Mouse (Mus musculus) brain, embryonic 18.5 days (tissue): ENCODE measurements around the gene Tmem45b.
"Not testable (repeated sequence)": the region's sequence is repeated elsewhere in the genome, so short reads cannot be mapped to it uniquely, and the experiment has no call there.

Experiments
- DNase-seq: peaks from one replicate; pipeline ENCODE4 v3.0.0-alpha.2; 2012; ENCODE audit warnings: low read depth, low spot score

The Tmem45b gene

DNA sequence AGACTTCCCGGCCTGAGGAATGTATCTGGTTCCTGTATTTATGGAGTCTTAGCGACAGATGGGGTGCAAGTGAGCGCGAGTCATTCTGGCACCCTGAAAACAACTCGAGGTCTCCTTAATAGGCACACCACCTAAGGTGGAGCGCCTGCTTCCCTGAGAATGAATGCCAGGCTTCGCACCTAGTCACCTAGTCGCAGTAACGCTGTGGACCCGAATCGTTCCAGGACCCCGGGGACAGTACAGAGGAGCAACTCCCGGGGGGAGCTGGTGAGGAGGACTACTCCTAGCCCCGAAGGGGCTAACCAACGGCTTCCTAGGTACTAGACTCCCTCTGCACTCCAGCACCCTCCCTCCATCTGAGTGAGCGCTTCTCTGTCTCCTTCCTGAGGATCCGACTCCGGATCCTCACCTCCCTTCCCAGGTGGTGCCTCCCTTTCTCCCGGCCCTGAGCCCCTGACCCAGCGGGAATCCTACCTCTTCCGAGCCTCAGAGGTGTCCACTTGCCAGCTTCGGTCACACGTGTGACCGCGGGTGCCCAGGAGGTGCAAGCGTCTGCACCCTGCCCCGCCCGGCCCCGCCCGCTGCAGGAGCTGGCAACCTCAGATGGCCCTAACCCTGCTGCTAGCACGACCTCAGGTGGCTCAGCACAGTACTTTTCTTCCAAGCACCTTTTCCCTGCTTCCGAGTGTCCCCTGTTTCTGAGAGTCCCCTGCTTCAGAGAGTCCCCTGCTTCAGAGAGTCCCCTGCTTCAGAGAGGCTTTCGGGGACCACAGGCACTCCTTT lies at the start of gene Tmem45b:
Gene Tmem45b, minus strand, starts transcription at position 771 of the 783 bp plus-strand sequence.
- no peak for DNase-seq

DNA sequence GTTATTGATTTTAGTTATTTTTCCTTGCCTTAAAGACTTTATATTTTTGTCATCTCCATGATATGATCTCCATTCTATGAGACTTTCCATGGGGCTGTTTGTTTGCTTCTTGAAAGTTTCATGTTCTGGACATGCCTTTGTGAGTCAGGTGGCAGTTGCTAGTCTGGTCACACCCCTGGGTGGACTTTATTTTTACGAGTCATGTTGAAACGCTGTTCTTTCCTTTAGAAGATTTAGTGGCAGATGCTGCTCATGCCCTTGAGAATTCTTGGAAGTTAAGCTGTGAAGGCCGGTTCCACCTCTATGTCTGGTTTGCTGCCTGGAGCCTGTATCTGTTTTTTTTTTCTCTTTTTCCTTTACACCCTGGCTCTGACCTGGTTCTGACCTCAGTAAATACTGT lies 43.9 kb upstream of the Tmem45b start:
- no peak for DNase-seq

DNA sequence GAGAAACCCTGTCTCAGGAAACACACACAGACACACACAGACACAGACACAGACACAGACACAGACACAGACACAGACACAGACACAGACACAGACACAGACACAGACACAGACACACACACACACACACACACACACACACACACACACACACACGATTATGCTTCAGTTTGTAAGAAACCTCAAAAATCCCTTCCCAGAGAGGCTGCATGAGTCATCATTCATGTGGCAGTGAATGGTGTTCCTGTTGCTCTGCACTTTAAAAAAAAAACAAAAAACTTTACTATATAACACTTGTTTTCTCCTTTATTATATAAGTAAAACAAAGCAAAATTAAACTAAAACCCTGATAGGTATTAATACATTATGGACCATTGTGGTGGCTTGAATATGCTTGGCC lies 37.0 kb upstream of the Tmem45b start:
- not testable (repeated sequence) for DNase-seq

DNA sequence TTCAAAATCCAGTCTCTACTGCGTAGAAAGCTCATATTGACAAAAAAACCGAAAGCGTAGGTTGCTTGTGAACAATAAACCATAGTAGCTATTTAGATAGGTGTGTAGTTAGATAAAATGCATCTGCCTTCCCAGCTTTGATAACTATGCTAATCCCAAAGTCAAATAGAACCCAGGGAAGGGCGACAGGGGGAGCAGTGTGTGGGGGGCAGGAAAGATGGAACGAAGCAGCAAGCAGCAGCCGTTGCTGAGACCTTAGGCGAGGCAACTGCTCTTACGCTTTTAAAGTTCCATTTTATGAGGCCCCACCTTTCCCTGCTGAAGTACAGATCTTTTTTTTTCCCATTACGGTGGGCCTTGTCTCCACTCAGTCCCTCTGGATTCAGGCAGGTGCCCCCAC lies 1.1 kb downstream of the Tmem45b start:
- DNase-seq: no peak

DNA sequence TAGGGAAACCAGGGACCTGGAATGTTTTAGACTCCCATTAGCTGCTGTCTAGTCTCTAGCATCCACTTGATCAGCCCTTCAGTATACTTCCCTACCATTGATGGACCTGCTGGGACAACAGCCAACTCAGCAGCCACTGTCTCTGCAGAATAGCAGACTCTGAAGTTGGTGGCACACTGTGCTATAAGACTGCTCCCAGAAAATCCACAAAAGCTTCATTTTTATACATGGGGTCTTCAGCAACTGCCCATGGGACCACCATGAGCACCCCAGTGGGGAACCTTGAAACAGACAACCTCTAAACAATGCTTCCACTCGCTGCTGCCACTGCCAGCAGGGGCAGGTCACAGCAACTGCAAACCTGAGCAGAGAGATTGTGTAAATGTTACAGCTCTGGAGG lies 9.9 kb downstream of the Tmem45b start:
- no peak for DNase-seq

DNA sequence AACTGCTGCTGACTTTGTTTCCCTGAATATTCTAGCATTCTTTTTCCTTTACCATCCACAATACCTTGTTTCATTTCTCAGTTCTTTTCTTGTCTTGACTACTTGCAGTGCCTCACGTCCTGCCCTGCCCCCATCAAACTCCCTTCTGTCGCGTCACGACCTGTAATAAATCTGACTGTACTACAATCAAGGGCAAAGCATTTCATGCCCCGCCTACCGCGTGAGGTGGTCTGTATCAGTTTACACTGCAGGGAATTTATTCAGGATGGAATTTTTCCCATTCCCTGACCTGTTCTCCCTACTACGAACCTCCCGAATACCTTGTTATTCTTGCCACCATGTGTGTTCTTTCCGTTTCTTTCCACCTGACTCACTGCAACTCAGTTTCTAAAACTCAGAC lies 12.1 kb downstream of the Tmem45b start:
- DNase-seq: no peak

DNA sequence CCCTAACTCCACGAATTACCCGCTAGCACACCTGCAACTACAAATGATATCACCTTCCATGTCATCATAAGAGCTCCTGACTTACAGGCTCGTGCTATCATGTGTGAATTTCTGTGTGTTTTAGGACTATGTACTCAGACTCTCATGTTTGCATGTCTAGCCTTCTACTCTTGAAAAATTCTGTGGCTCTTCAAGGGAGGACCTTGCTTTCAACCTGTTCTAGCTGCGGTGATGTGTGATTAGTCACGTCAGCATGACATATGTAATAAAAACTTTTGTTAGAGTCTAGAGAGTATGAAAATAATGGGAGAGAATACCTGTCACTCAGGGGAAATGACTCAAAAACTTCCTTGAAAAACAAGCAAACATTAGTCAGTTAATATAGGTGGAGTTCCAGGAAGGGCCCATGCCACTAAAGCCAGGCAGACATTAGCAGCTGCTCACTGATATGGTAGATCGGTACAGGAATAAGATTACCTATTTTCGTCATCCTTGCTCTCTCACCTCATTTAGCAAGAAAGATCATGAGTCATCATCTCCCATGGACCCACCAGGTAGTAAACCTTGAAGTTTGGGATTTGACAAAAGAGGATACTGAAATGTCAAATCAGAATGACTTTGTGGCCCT lies 15.0 kb downstream of the Tmem45b start:
- DNase-seq: no peak

DNA sequence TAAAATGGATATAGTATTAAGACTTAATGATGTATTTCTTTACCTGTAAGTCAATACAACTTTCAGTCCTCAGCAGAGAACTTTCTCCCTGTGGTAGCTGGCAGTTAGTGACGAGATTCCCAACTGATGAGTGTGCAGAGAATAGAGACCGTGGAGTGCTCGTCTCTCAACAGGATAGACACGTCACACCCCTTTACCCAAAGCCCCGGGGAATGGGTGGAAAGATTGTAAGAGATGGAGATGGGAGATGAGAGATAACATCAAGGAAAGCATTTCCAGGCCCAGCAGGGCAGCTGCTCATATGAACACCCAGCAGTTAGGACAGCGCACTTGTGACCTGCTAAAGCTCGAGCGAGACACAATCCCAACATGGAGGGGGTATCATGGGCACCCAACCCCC lies 20.0 kb downstream of the Tmem45b start:
- no peak for DNase-seq

DNA sequence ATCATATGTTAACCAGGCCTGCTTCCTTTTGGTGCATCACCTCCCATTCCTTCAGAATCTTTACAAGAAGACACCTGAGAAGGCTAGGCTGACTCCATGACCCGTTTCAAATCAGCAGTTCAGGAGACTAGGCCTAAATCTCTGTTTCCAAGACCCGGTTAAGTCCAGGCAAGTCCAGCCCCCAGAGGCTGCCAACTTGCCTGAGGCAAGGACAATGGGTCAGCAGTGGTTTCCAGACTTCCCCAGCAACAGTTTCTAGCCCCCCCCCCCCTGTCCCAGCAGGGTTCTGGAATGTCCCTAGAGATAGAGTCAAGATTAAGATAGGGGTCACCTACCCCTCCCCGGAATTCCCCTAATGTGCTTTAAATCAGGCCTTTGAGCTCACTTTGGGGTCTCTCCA lies 22.8 kb downstream of the Tmem45b start:
- no peak for DNase-seq

DNA sequence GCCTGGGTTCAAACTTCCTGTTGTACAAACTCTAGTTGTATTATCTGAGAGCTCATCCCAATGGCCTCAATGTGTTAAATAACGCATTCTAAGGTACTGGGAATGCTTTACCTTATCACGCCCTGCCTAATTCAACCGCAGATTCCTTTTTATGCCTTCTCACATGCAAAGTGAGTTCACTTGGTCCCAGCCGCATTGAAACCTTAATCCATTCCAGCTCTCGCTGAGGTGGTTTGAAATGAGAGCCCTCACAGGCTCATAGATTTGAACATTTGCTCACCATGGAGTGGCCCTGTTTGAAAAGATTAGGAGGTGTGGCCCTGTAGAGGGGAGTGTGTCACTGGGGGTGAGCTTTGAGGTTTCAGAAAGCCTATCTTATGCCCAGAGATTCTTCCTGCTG lies 23.9 kb downstream of the Tmem45b start:
- DNase-seq: no peak

DNA sequence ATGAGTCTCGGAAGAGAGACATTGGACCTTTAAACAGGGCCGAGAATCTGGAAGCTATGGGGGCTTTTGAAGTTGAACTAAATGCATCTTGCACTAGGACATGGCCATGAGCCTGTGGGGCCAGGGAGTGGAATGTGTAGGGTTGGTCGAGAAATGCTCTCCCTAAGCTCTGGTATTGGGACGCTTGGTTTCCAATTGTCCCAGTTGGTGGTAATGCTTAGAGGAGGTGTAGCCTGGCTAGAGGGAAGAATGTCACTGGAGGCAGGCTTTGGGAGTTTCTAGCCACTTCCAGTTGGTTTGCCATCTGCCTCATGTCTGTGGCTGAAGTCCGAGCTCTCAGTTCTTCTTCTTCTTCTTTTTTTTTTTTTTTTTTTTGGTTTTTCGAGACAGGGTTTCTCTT lies 24.9 kb downstream of the Tmem45b start:
- no peak for DNase-seq

DNA sequence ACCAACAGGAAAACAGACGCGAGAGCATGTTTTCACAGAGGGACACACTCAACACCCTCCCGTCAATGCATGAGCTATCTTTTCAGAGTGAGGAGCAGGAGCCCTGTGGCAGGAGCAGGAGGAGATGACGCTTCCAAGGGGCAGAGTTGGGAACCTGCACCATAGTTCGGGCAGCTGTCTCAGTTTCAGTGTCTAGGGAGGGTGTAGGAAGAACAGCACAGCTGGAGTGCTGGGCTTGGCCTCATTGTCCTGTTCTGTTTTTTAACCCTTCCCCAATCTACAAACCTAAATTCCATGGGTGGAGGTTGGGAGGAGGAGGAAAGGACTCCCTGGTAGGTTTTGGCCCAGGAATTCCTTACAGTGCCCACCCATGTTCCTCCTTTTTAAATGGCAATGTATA lies 25.4 kb downstream of the Tmem45b start:
- DNase-seq: no peak

DNA sequence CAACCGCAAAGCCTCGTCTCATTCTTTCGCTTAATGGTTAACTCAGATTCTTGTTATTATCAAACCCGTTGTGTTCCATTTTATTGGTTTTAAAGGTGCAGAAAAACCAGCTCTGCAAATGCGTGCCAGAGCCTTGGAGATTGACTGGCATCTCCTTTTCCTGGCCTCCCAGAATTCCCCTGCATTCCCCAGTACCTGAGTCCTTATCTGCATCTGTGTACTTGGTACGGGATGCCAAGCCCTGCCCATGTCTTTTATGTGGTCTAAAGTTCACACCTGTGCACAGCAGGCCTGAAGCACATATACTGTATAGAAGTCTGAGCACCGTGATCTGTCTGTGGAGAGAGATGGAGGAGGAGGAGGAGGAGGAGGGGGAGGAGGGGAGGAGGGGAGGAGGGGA lies 26.4 kb downstream of the Tmem45b start:
- DNase-seq: no peak

DNA sequence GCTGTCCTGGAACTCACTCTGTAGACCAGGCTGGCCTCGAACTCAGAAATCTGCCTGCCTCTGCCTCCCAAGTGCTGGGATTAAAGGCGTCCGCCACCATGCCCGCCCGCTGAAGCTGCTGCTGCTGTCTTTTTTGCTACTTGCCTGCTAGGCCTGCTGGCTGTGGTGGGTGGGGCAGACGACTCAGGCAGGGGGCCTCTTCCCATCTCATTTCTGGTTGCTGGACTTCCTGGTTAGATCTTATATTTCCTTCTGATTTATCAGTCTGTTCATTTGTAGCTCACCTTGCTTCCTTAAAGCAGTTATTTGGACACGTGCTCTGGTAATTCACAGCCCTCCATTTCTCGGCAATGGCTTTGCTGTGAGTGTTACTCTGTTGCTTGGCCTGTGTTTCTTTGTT lies 28.8 kb downstream of the Tmem45b start:
- DNase-seq: no peak

DNA sequence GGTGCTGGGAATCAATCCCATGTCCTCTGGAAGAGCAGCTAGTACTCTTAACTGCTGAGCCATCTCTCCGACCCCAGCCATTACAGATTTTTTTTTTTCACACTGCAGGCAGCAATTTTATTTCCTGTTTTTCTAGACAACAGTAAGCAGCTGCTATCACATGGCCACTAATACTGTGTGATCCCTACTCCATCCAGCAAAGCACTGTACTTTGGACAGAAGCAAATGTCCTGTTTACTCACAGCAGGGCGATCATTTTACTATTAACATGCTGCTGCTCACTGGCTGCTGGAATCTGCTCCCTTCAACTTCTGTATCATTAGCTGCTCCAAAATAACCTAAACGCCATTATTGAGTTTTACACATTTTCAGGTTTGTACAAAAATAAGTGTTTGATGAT lies 30.8 kb downstream of the Tmem45b start:
- no peak for DNase-seq

DNA sequence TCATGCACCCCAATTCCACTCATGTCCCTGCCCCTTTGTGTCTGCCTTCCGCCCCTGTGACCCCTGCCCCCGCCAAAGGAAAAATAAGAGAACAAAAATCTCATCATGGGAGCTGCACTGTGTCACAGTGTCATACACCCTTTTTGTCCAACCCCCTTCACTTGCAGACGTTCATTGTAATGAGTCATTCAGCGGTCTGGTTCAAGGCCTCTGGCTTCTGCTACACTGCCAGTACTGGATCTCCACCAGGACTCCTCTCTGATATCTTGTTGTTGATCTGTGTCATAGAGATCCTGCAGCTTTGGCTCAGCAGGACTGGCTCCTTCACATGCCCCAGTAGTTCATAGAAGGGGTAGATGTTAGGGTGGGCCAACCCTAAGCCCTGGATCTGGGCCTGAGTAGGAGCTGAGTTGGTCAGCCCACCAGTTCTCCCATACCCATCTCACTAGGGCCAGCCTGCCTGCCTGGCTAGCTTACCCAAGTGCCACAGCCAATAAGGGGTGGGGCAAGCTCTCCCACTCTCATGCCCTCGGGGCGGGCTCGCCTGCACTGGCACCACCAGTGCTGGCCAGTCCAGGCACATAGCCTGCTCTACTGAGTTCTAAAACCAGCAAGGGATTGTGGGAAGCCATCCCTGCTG lies 31.8 kb downstream of the Tmem45b start:
- DNase-seq: no peak

DNA sequence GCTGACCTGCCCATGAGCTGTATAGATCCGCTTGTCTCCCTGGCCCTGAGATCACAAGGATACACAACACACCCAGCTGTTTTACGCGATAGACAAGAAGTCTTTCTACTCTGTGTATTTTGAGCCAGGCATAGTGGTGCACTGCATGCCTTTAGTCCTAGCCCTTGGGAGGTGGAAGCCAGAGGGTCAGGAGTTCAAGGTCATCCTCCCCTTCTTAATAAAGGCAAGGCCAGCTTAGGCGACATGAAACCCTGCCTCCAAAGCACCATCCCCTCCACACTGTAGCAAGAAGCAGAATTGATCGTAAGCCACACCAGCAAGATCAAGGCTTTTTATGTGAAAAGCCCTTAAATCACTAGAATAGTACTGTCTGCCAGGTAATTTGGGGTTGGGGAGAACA lies 32.5 kb downstream of the Tmem45b start:
- no peak for DNase-seq

DNA sequence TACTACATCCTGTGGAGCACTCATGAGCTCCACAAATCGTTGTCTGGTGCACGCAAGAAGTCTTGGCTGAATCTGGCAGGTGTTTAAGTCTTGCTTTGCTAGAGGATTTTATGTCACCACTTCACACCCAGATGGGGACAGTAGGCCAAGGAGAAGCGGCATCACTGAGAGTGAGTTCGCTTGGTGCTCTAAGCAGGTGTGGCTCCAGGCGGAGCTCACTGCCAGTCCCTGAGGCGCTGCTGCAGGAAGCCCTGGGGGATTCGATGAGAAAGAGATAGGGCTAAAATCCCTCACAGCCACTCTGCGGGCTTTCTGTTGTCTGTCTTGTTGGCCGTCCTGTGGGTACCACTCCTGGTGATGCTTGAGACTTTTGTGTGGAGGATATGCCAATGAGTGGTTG lies 34.3 kb downstream of the Tmem45b start:
- no peak for DNase-seq

DNA sequence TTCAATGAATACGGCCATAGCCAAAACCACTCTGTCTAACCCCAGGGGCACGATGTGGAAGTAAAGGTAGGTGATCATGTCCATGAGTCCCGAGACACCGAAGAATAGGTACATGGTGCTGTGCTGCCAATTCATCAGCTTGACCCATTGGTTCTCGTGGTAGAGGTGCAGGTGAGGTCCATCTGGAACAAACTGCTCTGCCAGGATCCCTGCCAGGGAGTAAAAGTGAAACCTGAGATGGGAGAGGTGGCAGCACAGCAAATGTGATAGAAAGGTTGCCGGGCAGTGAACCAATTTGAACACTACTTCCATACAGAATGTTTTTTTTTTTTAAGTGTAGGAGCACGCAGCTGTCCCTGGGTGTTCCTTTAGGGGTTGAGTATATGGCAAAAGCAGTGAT lies 35.3 kb downstream of the Tmem45b start:
- no peak for DNase-seq

DNA sequence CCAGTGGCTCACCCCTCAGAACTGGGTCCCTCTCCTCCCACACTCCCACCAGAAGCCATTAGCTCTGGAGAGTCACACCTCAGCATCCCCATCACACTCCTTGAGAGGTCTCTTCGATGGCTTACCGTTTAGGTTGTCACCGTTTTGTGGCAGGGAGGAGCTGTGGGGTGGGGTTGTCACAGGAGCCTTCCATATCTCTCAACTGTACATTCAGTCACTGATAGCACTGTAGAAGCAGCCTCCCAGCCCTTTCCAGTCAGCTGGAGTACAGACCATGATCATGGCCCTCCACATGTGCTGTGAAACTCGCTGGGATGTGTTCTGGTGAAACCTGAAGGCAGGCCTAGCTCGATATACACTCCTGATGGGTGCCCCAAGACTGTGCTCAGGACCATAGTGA lies 42.1 kb downstream of the Tmem45b start:
- DNase-seq: no peak

DNA sequence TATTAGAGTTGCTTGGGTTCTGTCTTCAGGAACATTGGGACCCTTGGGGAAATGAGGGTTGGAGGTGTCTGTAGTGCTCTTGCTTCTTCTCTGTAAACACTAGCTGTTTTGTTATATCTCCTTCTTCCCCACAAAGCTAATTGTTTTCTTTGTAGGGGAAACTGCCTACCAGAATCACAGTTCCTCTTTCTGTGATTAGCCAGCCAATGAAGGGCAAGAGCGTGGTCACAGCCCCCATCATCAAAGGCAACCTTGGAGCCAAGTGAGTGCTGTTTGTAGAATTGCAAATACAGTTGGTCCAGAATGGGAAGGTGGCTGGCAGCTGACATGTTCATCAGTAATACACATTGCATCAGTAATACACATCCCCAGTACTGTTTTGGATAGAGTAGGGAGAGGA lies 45.4 kb downstream of the Tmem45b start:
- no peak for DNase-seq

DNA sequence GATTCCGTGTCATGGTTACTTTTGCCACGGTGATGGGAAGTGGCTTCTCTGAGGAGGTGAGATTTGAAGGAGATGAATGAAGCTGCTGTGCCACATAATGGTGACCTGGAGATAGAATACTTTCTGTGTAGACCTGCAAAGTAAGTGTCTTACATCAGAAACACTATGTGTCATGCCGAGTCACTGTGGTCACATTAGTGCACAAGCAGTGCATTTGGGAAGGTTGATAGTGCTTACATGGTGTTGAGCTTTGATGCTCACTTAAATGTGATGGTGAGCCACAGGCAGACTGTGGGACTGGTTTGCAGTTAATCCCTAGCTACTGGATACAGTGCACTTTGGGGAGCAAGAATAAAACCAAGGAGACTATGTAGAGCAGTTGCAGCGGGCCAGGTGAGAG lies 52.1 kb downstream of the Tmem45b start:
- DNase-seq: no peak

DNA sequence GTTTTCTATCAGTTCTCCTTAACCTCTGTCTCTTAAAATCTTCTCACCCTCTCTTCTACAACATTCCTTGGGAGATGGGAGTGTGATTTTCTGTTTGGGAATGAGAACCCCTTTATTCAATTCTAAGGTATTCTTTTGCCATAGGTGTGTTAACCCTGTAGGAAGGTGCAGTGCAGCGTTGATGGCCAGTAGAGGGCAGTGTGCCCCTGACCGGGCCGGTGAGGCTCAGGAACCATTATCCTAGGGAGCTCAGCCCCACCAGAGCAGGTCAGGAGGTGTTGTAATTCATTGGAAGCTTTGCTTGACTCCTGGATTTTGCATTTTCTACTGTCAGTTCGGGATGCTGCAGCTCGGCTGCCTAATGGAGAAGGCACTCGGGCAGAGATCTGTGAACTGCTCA lies 59.0 kb downstream of the Tmem45b start:
- DNase-seq: no peak
